Comparison of ENCODE assay signal across 27 mouse cellular contexts in genomic region chr12:73712122-73712521, GRCm38 (mm10).
DNase-seq lines count a peak whose midpoint lies in the region; ATAC-seq lines count a peak whose summit lies in the region.
"Had no signal": no experiment of that assay in that cellular context is flagged by ENCODE, and none has a peak within 500 bp of the region (broad histone marks: within the 10 kb centered on the region; RNA-seq: fewer than 3 reads in every experiment).

No protein-coding gene starts in this region.

- no peak overlapping the region for H3K27ac ChIP-seq in hindbrain, embryonic 13.5 days
- H3K27ac ChIP-seq in hindbrain, embryonic 10.5 days = no peak overlapping the region
- H3K27ac ChIP-seq in midbrain, embryonic 10.5 days (replicated peaks) = no peak overlapping the region
- H3K27ac ChIP-seq: gastrocnemius, adult 2 months; heart, embryonic 13.5 days; hindbrain, embryonic 12.5 days; limb, embryonic 13.5 days; midbrain, embryonic 15.5 days had no signal

- WGBS in hindbrain, embryonic 13.5 days = 42% methylated on average over 6 of the region's 6 CpGs
- 36% methylated on average over 6 of the region's 6 CpGs for WGBS in hindbrain, embryonic 10.5 days
- 43% methylated on average over 6 of the region's 6 CpGs for WGBS in midbrain, embryonic 10.5 days

- no peaks in the 10 kb centered on the region for H3K36me3 ChIP-seq in hindbrain, embryonic 13.5 days
- H3K36me3 ChIP-seq in hindbrain, embryonic 10.5 days = no peaks in the 10 kb centered on the region
- no peaks in the 10 kb centered on the region for H3K36me3 ChIP-seq in midbrain, embryonic 10.5 days
- H3K36me3 ChIP-seq: heart, embryonic 13.5 days; hindbrain, embryonic 12.5 days; limb, embryonic 13.5 days; midbrain, embryonic 15.5 days had no signal

- H3K4me3 ChIP-seq in hindbrain, embryonic 13.5 days = no peak overlapping the region
- H3K4me3 ChIP-seq in hindbrain, embryonic 10.5 days = no peak overlapping the region
- H3K4me3 ChIP-seq in midbrain, embryonic 10.5 days = no peak overlapping the region
- H3K4me3 ChIP-seq: erythroblast, embryonic 14.5 days; gastrocnemius, adult 2 months; heart, embryonic 13.5 days; hindbrain, embryonic 12.5 days; limb, embryonic 13.5 days; midbrain, embryonic 15.5 days had no signal

- no peak; the same call in 1 of the 2 replicates for ATAC-seq in hindbrain, embryonic 13.5 days (ENCODE audit: low FRiP score)
- ATAC-seq: forebrain, embryonic 16.5 days; intestine, postnatal 0 days; lung, postnatal 0 days; midbrain, embryonic 15.5 days; Patski had no signal

- DNase-seq in hindbrain, embryonic 10.5 days (ENCODE audit: low spot score) = no peak
- DNase-seq in retina, postnatal 1 day = peak; percentile 47
- no peak for DNase-seq in retina, embryonic 14.5 days (ENCODE audit: low spot score)
- peak; percentile 22 for DNase-seq in T-cell, adult 2 months (ENCODE audit: low spot score)
- no peak for DNase-seq in midbrain, embryonic 10.5 days (ENCODE audit: low spot score)
- DNase-seq in testis, postnatal 10 days (ENCODE audit: low spot score) = no peak
- DNase-seq: adrenal gland, postnatal 25 days; cerebellum, adult 11-12 months; cerebellum, postnatal 10 days; gastrocnemius, adult 2 months; gastrocnemius, postnatal 36 days; heart, adult 18-20 months; heart, postnatal 14 days; kidney, adult 9 months; kidney, postnatal 36 days; thymus, postnatal 36 days had no signal

- H3K4me1 ChIP-seq in hindbrain, embryonic 13.5 days (replicated peaks) = peaks cover 21% of the 10 kb centered on the region; the same call in 1 of the 2 replicates
- H3K4me1 ChIP-seq in hindbrain, embryonic 10.5 days (replicated peaks) = peaks cover 20% of the 10 kb centered on the region
- H3K4me1 ChIP-seq in midbrain, embryonic 10.5 days = peaks cover 16% of the 10 kb centered on the region

- H3K4me2 ChIP-seq in hindbrain, embryonic 13.5 days = no peak overlapping the region
- H3K4me2 ChIP-seq: heart, embryonic 13.5 days; hindbrain, embryonic 12.5 days; limb, embryonic 13.5 days; liver, embryonic 11.5 days; midbrain, embryonic 15.5 days had no signal

- H3K9ac ChIP-seq in hindbrain, embryonic 13.5 days = 0 out of 2 replicates have a peak overlapping the region, but pooled peaks have one; percentile 8
- H3K9ac ChIP-seq: heart, embryonic 13.5 days; hindbrain, embryonic 12.5 days; limb, embryonic 13.5 days; midbrain, embryonic 15.5 days had no signal

- peaks cover 8% of the 10 kb centered on the region for H3K27me3 ChIP-seq in hindbrain, embryonic 13.5 days
- peaks cover 3% of the 10 kb centered on the region; the same call in 1 of the 2 replicates for H3K27me3 ChIP-seq in hindbrain, embryonic 10.5 days (ENCODE audit: insufficient read depth, poor library complexity, severe bottlenecking)
- H3K27me3 ChIP-seq in midbrain, embryonic 10.5 days (ENCODE audit: low read depth, poor library complexity, severe bottlenecking) = peaks cover 4% of the 10 kb centered on the region; the same call in 1 of the 2 replicates
- H3K27me3 ChIP-seq: heart, embryonic 13.5 days; midbrain, embryonic 15.5 days; Patski had no signal

- no peaks in the 10 kb centered on the region for H3K9me3 ChIP-seq in hindbrain, embryonic 13.5 days
- no peaks in the 10 kb centered on the region for H3K9me3 ChIP-seq in hindbrain, embryonic 10.5 days
- H3K9me3 ChIP-seq in midbrain, embryonic 10.5 days (replicated peaks) = no peaks in the 10 kb centered on the region
- H3K9me3 ChIP-seq: heart, embryonic 13.5 days; hindbrain, embryonic 12.5 days; limb, embryonic 13.5 days; midbrain, embryonic 15.5 days had no signal

Comparison
In these comparisons a context has a peak if more than half of its experiments do, and no peak if none do; other contexts are left out.
1. DNase-seq: peak in retina, postnatal 1 day (single experiment) and T-cell, adult 2 months (single experiment); none in hindbrain, embryonic 10.5 days (single experiment), retina, embryonic 14.5 days (single experiment), midbrain, embryonic 10.5 days (single experiment) and testis, postnatal 10 days (single experiment).